Mouse (Mus musculus) erythroblast, embryonic 14.5 days (primary cell): Measurements from ENCODE around the gene Phactr3. TPM values are rescaled to one million over a fixed set of nuclear protein-coding genes. Genes with fewer than 3 reads are reported as not detected.

Experiments
- H3K27me3 ChIP-seq: 2 replicates; pipeline ENCODE4 v1.6.1; 2012; ENCODE audit warnings: inconsistent platforms; ENCODE audit not compliant: control insufficient read depth
- H3K36me3 ChIP-seq: 2 replicates; pipeline ENCODE4 v1.6.1; 2012; ENCODE audit warnings: mild to moderate bottlenecking, inconsistent platforms; ENCODE audit not compliant: control insufficient read depth
- H3K4me1 ChIP-seq: 2 replicates; pipeline ENCODE4 v1.6.1; 2012; ENCODE audit warnings: inconsistent platforms; ENCODE audit not compliant: control insufficient read depth
- H3K4me3 ChIP-seq: replicated peaks from 2 replicates; pipeline ENCODE3; 2012; ENCODE audit warnings: moderate library complexity, mild to moderate bottlenecking, inconsistent platforms
- H3K9me3 ChIP-seq: 2 replicates; pipeline ENCODE4 v1.6.1; 2012; ENCODE audit warnings: low read length, inconsistent platforms, mixed read lengths; ENCODE audit not compliant: control insufficient read depth
- GATA1 ChIP-seq: IDR thresholded peaks from 2 replicates; pipeline ENCODE4 v1.6.1; 2012; ENCODE audit warnings: low read length, inconsistent platforms, mixed read lengths
- TAL1 ChIP-seq: IDR thresholded peaks from 3 replicates; pipeline ENCODE4 v1.6.1; 2012; ENCODE audit warnings: low read length, inconsistent platforms, mixed read lengths
- polyA plus RNA-seq: library from polyadenylated mRNA; stranded (reverse); fragments of >175 nt; gene quantifications from 2 replicates; pipeline ENCODE4 v1.2.3, GENCODE M21; 2012

Phactr3 gene
- polyA plus RNA-seq, 1 experiment, result not detected

- H3K27me3 ChIP-seq, result no peaks in the 10 kb centered on the region
- H3K4me3 ChIP-seq, result no peak overlapping the region
- TF ChIP-seq TAL1 (no peak), GATA1 (no peak)
- no peaks in the 10 kb centered on the region for H3K4me1 ChIP-seq
- H3K36me3 ChIP-seq, result no peaks in the 10 kb centered on the region
- H3K9me3 ChIP-seq, result no peaks in the 10 kb centered on the region; the same call in 1 of the 2 replicates
These were observed 13.0 kb downstream of the Phactr3 start for GRCm38 (mm10) chr2:178131606-178132365.

- Histone ChIP-seq H3K4me1 (no peaks in the 10 kb centered on the region), H3K9me3 (no peaks in the 10 kb centered on the region; the same call in 1 of the 2 replicates), H3K4me3 (no peak overlapping the region), H3K36me3 (no peaks in the 10 kb centered on the region), H3K27me3 (no peaks in the 10 kb centered on the region)
- TF ChIP-seq TAL1 (no peak), GATA1 (no peak)
These were observed 16.9 kb downstream of the Phactr3 start for GRCm38 (mm10) chr2:178135713-178136112.

- Histone ChIP-seq H3K9me3 (no peaks in the 10 kb centered on the region), H3K27me3 (peaks cover 13% of the 10 kb centered on the region), H3K4me3 (no peak overlapping the region), H3K4me1 (no peaks in the 10 kb centered on the region), H3K36me3 (no peaks in the 10 kb centered on the region)
- TF ChIP-seq TAL1 (no peak), GATA1 (no peak)
These were observed 18.7 kb downstream of the Phactr3 start for GRCm38 (mm10) chr2:178137518-178137917.

GRCm38 (mm10) chr2:178141489-178141922 lies 22.7 kb downstream of the Phactr3 start:
- peaks cover 21% of the 10 kb centered on the region for H3K27me3 ChIP-seq
- no peak for TF ChIP-seq GATA1
- no peak for TF ChIP-seq TAL1
- H3K36me3 ChIP-seq, result no peaks in the 10 kb centered on the region
- no peak overlapping the region for H3K4me3 ChIP-seq
- H3K9me3 ChIP-seq, result no peaks in the 10 kb centered on the region
- H3K4me1 ChIP-seq, result no peaks in the 10 kb centered on the region

- Histone ChIP-seq H3K36me3 (no peaks in the 10 kb centered on the region), H3K9me3 (no peaks in the 10 kb centered on the region), H3K4me3 (no peak overlapping the region), H3K27me3 (peaks cover 21% of the 10 kb centered on the region), H3K4me1 (no peaks in the 10 kb centered on the region)
- TF ChIP-seq TAL1, result no peak
- TF ChIP-seq GATA1, result no peak
These were observed 23.7 kb downstream of the Phactr3 start for GRCm38 (mm10) chr2:178142291-178143023.

- TF ChIP-seq TAL1 (no peak), GATA1 (no peak)
- no peaks in the 10 kb centered on the region for H3K36me3 ChIP-seq
- H3K4me3 ChIP-seq, result no peak overlapping the region
- H3K27me3 ChIP-seq, result peaks cover 21% of the 10 kb centered on the region
- no peaks in the 10 kb centered on the region for H3K9me3 ChIP-seq
- no peaks in the 10 kb centered on the region for H3K4me1 ChIP-seq
These were observed 24.2 kb downstream of the Phactr3 start for GRCm38 (mm10) chr2:178143024-178143415.

GRCm38 (mm10) chr2:178143898-178144297 lies 25.1 kb downstream of the Phactr3 start:
- TF ChIP-seq TAL1 (no peak), GATA1 (no peak)
- Histone ChIP-seq H3K4me1 (no peaks in the 10 kb centered on the region), H3K9me3 (no peaks in the 10 kb centered on the region)

GRCm38 (mm10) chr2:178149312-178149711 lies 30.5 kb downstream of the Phactr3 start:
- H3K9me3 ChIP-seq, result no peaks in the 10 kb centered on the region
- no peak for TF ChIP-seq TAL1

More at GRCm38 (mm10) chr2:178143898-178144297, 25.1 kb downstream of the Phactr3 start:
- Histone ChIP-seq H3K36me3 (no peaks in the 10 kb centered on the region), H3K4me3 (no peak overlapping the region), H3K27me3 (peaks cover 21% of the 10 kb centered on the region)

GRCm38 (mm10) chr2:178150697-178151096 lies 31.9 kb downstream of the Phactr3 start:
- H3K27me3 ChIP-seq, result no peaks in the 10 kb centered on the region
- TF ChIP-seq TAL1 (no peak), GATA1 (no peak)
- H3K9me3 ChIP-seq, result no peaks in the 10 kb centered on the region
- H3K36me3 ChIP-seq, result no peaks in the 10 kb centered on the region
- no peak overlapping the region for H3K4me3 ChIP-seq
- H3K4me1 ChIP-seq, result no peaks in the 10 kb centered on the region

More at GRCm38 (mm10) chr2:178149312-178149711, 30.5 kb downstream of the Phactr3 start:
- no peaks in the 10 kb centered on the region for H3K36me3 ChIP-seq
- no peak overlapping the region for H3K4me3 ChIP-seq
- peaks cover 1% of the 10 kb centered on the region; the same call in 1 of the 2 replicates for H3K27me3 ChIP-seq
- H3K4me1 ChIP-seq, result no peaks in the 10 kb centered on the region
